Mouse (Mus musculus): ENCODE measurements around the gene Hmgn5. TPM values are rescaled to one million over a fixed set of nuclear protein-coding genes. Genes with fewer than 3 reads are reported as not detected.

The Hmgn5 gene
- 1 to 10 TPM; 5.5 to 5.6 TPM for total RNA-seq (2021)
- long read RNA-seq, experiment 1, transcript Hmgn5-201 (6 exons, 1,934 nt): major isoform, 14 of 15 reads
- long read RNA-seq, experiment 1, partial matches to known transcripts: 0 of 15 reads
- long read RNA-seq, experiment 1, other reads (novel, unspliced or antisense): 1 of 15 reads
- long read RNA-seq, experiment 2, transcript Hmgn5-201 (6 exons, 1,934 nt): major isoform, 10 of 12 reads
- long read RNA-seq, experiment 2, partial matches to known transcripts: 2 of 12 reads
- long read RNA-seq, experiment 2, other reads (novel, unspliced or antisense): 0 of 12 reads

- DNase-seq: peak; percentile 93
- intact Hi-C loops (cut with DNase I): loop anchor here (5.0 to 10.0 kb wide), 2 partner anchors 181 to 1198 kb away; partner anchors contain the start of genes 2610002M06Rik and Brwd3
Measured at GRCm38 (mm10) chrX:109013283-109013682, at the start of gene Hmgn5. Hmgn5 (minus strand) TSS chrX:109013404.

- intact Hi-C loops (cut with DNase I): no loop called here
- DNase-seq: no peak
Measured at GRCm38 (mm10) chrX:109047773-109048172, 34.6 kb upstream of the Hmgn5 start.

- no peak for DNase-seq
- intact Hi-C loops (cut with DNase I): no loop called here
Measured at GRCm38 (mm10) chrX:109026224-109026623, 13.0 kb upstream of the Hmgn5 start.

GRCm38 (mm10) chrX:109020858-109021257 lies 7.7 kb upstream of the Hmgn5 start:
- DNase-seq: no peak
- intact Hi-C loops (cut with DNase I): no loop called here

- no peak for DNase-seq
- intact Hi-C loops (cut with DNase I): loop anchor here (5.0 to 10.0 kb wide), 2 partner anchors 182 to 1199 kb away; partner anchors contain the start of genes 2610002M06Rik and Brwd3
Measured at GRCm38 (mm10) chrX:109014166-109014565, 962 bp upstream of the Hmgn5 start.

- peak; percentile 25 to 39 for DNase-seq
- intact Hi-C loops (cut with DNase I): loop anchor here (5.0 to 10.0 kb wide), 2 partner anchors 181 to 1199 kb away; partner anchors contain the start of genes 2610002M06Rik and Brwd3
Measured at GRCm38 (mm10) chrX:109013686-109014085, 482 bp upstream of the Hmgn5 start.

GRCm38 (mm10) chrX:109012371-109013031 lies 703 bp downstream of the Hmgn5 start:
- DNase-seq: peak; percentile 38 to 39
- intact Hi-C loops (cut with DNase I): loop anchor here (5.0 to 10.0 kb wide), 2 partner anchors 180 to 1198 kb away; partner anchors contain the start of genes 2610002M06Rik and Brwd3

- DNase-seq: peak in 1 of 2 experiments; percentile 13
- intact Hi-C loops (cut with DNase I): loop anchor here (5.0 to 10.0 kb wide), 2 partner anchors 179 to 1197 kb away; partner anchors contain the start of genes 2610002M06Rik and Brwd3
Measured at GRCm38 (mm10) chrX:109011611-109012185, 1.5 kb downstream of the Hmgn5 start.

- DNase-seq: no peak
- intact Hi-C loops (cut with DNase I): no loop called here
Measured at GRCm38 (mm10) chrX:109001277-109001676, 11.9 kb downstream of the Hmgn5 start.

Other genes with a start within 250 kb of the Hmgn5 start
- 1 to 10 TPM; 8.8 to 9.4 TPM for gene Brwd3, start 179.0 kb downstream of the Hmgn5 start, total RNA-seq (2021)
- gene Sh3bgrl, start 82.0 kb upstream of the Hmgn5 start, total RNA-seq (2021): 10 to 100 TPM; 39.6 to 49.5 TPM
- under 1 TPM; 0.17 to 0.29 TPM for gene Gm6377, start 183.4 kb upstream of the Hmgn5 start, total RNA-seq (2021)